Mouse (Mus musculus) spleen, postnatal 36 days (tissue): Measurements from ENCODE around the gene Ptma.

ENCODE experiments used
- DNase-seq, 2 experiments: peaks; one replicate each; pipeline ENCODE4 v3.0.0; 2022; ENCODE audit warnings: low spot score in 2 of 2, mixed read lengths in 1 of 2

Ptma gene

GRCm38 (mm10) chr1:86542584-86542983 lies 16.1 kb downstream of the Ptma start:
- no peak for DNase-seq

GRCm38 (mm10) chr1:86546797-86547196 lies 20.3 kb downstream of the Ptma start:
- DNase-seq, result no peak

- DNase-seq, result no peak
Observed at GRCm38 (mm10) chr1:86551299-86551698, 24.8 kb downstream of the Ptma start.

GRCm38 (mm10) chr1:86551877-86552276 lies 25.4 kb downstream of the Ptma start:
- no peak for DNase-seq

DNA sequence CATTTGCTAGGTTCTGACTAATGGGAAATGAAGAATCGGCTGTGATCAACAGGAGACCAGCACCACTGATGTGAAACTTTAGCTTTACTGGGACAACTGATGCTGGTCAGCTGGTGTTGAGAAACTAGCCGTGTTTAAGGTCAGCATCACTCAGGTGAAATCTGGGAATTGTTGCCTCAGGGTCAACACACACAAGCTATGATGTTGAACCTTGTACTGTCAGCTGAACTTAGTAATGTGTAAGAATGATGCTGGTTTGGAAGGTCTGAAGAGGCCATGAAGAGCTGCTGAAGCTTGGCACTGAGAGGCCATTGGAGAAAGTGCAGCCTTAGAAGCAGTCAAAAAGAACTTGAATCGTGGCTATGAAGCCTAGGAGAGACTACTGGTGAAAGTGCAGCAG lies 29.1 kb downstream of the Ptma start:
- DNase-seq, result no peak

- DNase-seq, result no peak
Observed at GRCm38 (mm10) chr1:86557872-86558271, 31.3 kb downstream of the Ptma start.

DNA sequence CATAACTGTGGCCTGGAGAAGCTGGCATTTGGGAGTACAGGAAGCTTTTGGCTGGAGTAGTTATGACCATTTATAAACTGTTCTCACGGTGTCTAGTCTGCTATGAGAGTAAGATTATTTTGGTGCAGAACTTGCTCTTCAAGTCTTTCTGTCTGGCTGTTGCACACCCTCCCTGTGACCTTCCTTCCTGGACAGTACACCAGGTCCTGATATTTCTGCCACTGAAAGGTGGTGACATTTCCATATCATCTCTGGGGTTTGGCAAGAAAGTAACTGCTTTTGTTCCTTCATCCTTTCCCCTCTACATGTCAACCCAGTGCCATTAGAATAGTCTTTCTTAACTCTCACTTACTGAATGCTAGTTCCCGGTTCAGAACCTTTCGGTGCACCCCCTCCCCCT lies 32.7 kb downstream of the Ptma start:
- no peak for DNase-seq

- no peak for DNase-seq
Observed at GRCm38 (mm10) chr1:86562663-86563062, 36.1 kb downstream of the Ptma start.

GRCm38 (mm10) chr1:86568409-86568808 lies 41.9 kb downstream of the Ptma start:
- no peak for DNase-seq

- DNase-seq, result no peak
Observed at GRCm38 (mm10) chr1:86569292-86569860, 42.9 kb downstream of the Ptma start.

GRCm38 (mm10) chr1:86571381-86571780 lies 44.9 kb downstream of the Ptma start:
- DNase-seq, result no peak

DNA sequence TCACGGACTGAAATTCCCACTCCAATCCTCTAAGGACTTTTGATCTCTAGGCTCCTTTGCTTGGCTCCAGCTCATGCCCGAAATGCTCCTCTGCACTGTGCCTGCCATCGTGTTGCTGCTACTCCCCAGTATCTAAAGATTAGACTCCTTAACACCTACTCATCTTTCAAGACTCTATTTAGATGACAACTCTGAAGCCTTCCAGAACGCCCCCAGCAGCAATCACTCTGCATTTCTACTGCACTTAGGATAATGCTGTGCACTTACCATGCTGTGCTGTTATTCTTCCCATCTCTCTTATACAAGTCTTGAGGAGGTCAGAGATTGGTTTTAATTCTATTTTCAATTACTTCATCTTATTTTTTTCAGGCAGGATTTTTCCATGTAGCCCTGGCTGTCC lies 45.4 kb downstream of the Ptma start:
- DNase-seq, result no peak
